14 mouse cellular contexts compared by ENCODE assay signal in the genomic region with DNA sequence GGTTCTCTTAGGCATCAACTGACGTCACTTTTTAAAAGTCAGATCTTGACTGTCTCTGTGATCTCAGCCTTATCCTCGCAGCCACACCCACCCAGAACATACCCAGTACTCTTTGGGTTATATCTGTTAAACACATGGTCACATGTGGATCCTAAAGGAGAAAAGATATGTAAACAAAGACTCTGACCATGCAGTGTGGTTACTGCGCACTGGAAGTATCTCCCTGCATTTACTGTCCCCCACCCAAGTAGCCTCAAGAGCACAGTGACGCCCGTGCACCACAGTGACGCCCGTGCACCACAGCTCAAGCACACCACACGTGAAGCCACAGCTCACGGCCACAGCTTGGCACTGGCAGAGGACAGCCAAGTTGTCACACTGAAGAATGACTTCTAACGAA.
DNase-seq lines count a peak whose midpoint lies in the region; ATAC-seq lines count a peak whose summit lies in the region.
"Had no signal": no experiment of that assay in that cellular context is flagged by ENCODE, and none has a peak within 500 bp of the region (broad histone marks: within the 10 kb centered on the region; RNA-seq: fewer than 3 reads in every experiment).

No protein-coding gene starts in this region.

- DNase-seq in frontal cortex, postnatal 10 days (ENCODE audit: low spot score in 2 of 2) = no peak
- peak; percentile 26 for DNase-seq in testis, postnatal 10 days (ENCODE audit: low spot score)
- no peak for DNase-seq in testis, postnatal 14 days (ENCODE audit: low spot score)
- DNase-seq in adrenal gland, postnatal 25 days = peak; percentile 24
- no peak for DNase-seq in right cerebral cortex, postnatal 14 days
- DNase-seq: embryo, embryonic 11 days; gastrocnemius, adult 2 months; gastrocnemius, postnatal 14 days; heart, postnatal 10 days; heart, postnatal 36 days had no signal

- peak; percentile 38 for ATAC-seq in frontal cortex, adult (ENCODE audit: low TSS enrichment)
- ATAC-seq: CD4-positive, CD25-positive, alpha-beta regulatory T cell, adult 4 months; forebrain, embryonic 15.5 days; intestine, embryonic 15.5 days had no signal

Comparison
In these comparisons a context has a peak if more than half of its experiments do, and no peak if none do; other contexts are left out.
1. DNase-seq: peak in testis, postnatal 10 days (single experiment) and adrenal gland, postnatal 25 days (single experiment); none in frontal cortex, postnatal 10 days (0 of 2), testis, postnatal 14 days (single experiment) and right cerebral cortex, postnatal 14 days (single experiment).